Mouse (Mus musculus): ENCODE measurements around the gene Adgrg5. TPM values are rescaled to one million over a fixed set of nuclear protein-coding genes. Genes with fewer than 3 reads are reported as not detected.

Adgrg5 gene
- polyA plus RNA-seq, 1 experiment from 2014 or later: not detected

- H3K9ac ChIP-seq (replicated peaks): no peak overlapping the region
- ATAC-seq (replicated peaks): no peak
- H3K9me3 ChIP-seq: no peaks in the 10 kb centered on the region
- H3K27me3 ChIP-seq: no peaks in the 10 kb centered on the region
- peaks cover 20% of the 10 kb centered on the region for H3K4me1 ChIP-seq
- H3K4me2 ChIP-seq (replicated peaks): no peak overlapping the region
- no peaks in the 10 kb centered on the region for H3K36me3 ChIP-seq
- 62% methylated on average over 7 of the region's 7 CpGs for WGBS
- no peak overlapping the region for H3K27ac ChIP-seq (replicated peaks)
- no peak overlapping the region for H3K4me3 ChIP-seq
Measured at GRCm38 (mm10) chr8:94953624-94954367, 30.3 kb downstream of the Adgrg5 start.

- Histone ChIP-seq H3K9ac (replicated peaks) (no peak overlapping the region), H3K27me3 (no peaks in the 10 kb centered on the region), H3K27ac (replicated peaks) (0 out of 2 replicates have a peak overlapping the region, but pooled peaks have one; percentile 2), H3K4me1 (peaks cover 20% of the 10 kb centered on the region), H3K4me3 (no peak overlapping the region), H3K36me3 (no peaks in the 10 kb centered on the region), H3K4me2 (replicated peaks) (no peak overlapping the region), H3K9me3 (no peaks in the 10 kb centered on the region)
- peak; percentile 73 for ATAC-seq (replicated peaks)
- WGBS: 53% methylated on average over 7 of the region's 7 CpGs
Measured at GRCm38 (mm10) chr8:94954368-94954737, 30.9 kb downstream of the Adgrg5 start.

- H3K27ac ChIP-seq (replicated peaks): 0 out of 2 replicates have a peak overlapping the region, but pooled peaks have one; percentile 2
- peak; percentile 49; the same call in 1 of the 2 replicates for ATAC-seq (replicated peaks)
- H3K4me2 ChIP-seq (replicated peaks): no peak overlapping the region
- H3K9me3 ChIP-seq: no peaks in the 10 kb centered on the region
- no peaks in the 10 kb centered on the region for H3K36me3 ChIP-seq
- H3K4me3 ChIP-seq: no peak overlapping the region
- 45% methylated on average over 9 of the region's 9 CpGs for WGBS
- H3K27me3 ChIP-seq: no peaks in the 10 kb centered on the region
- H3K4me1 ChIP-seq: peaks cover 15% of the 10 kb centered on the region
- H3K9ac ChIP-seq (replicated peaks): no peak overlapping the region
Measured at GRCm38 (mm10) chr8:94954921-94955758, 31.6 kb downstream of the Adgrg5 start.

- 88% methylated on average over 1 of the region's 1 CpGs for WGBS
- Histone ChIP-seq H3K9me3 (no peaks in the 10 kb centered on the region), H3K4me2 (replicated peaks) (no peak overlapping the region), H3K36me3 (no peaks in the 10 kb centered on the region), H3K4me1 (peaks cover 11% of the 10 kb centered on the region), H3K9ac (replicated peaks) (no peak overlapping the region), H3K27ac (replicated peaks) (no peak overlapping the region), H3K4me3 (no peak overlapping the region), H3K27me3 (no peaks in the 10 kb centered on the region)
- no peak for ATAC-seq (replicated peaks)
Measured at GRCm38 (mm10) chr8:94956078-94956574, 32.6 kb downstream of the Adgrg5 start.

GRCm38 (mm10) chr8:94962201-94962600 is 38.7 kb downstream of the Adgrg5 start:
- Histone ChIP-seq H3K9me3 (no peaks in the 10 kb centered on the region), H3K27ac (replicated peaks) (no peak overlapping the region), H3K36me3 (no peaks in the 10 kb centered on the region), H3K27me3 (no peaks in the 10 kb centered on the region), H3K9ac (replicated peaks) (no peak overlapping the region), H3K4me1 (0 out of 2 replicates have a peak, but pooled peaks cover under 1% of the 10 kb centered on the region), H3K4me2 (replicated peaks) (no peak overlapping the region), H3K4me3 (no peak overlapping the region)
- no peak for ATAC-seq (replicated peaks)
- 78% methylated on average over 1 of the region's 1 CpGs for WGBS

GRCm38 (mm10) chr8:94964828-94965227 is 41.3 kb downstream of the Adgrg5 start:
- Histone ChIP-seq H3K4me1 (peaks cover 5% of the 10 kb centered on the region; the same call in 1 of the 2 replicates), H3K4me2 (replicated peaks) (no peak overlapping the region), H3K27ac (replicated peaks) (no peak overlapping the region), H3K36me3 (no peaks in the 10 kb centered on the region), H3K9ac (replicated peaks) (no peak overlapping the region), H3K4me3 (no peak overlapping the region), H3K9me3 (no peaks in the 10 kb centered on the region), H3K27me3 (no peaks in the 10 kb centered on the region)
- no peak for ATAC-seq (replicated peaks)
- WGBS: 81% methylated on average over 10 of the region's 10 CpGs

- 20% methylated on average over 7 of the region's 7 CpGs for WGBS
- no peaks in the 10 kb centered on the region for H3K27me3 ChIP-seq
- ATAC-seq (replicated peaks): no peak
- no peak overlapping the region for H3K9ac ChIP-seq (replicated peaks)
- peaks cover 5% of the 10 kb centered on the region; the same call in 1 of the 2 replicates for H3K4me1 ChIP-seq
- no peaks in the 10 kb centered on the region for H3K36me3 ChIP-seq
- H3K4me2 ChIP-seq (replicated peaks): no peak overlapping the region
- H3K27ac ChIP-seq (replicated peaks): no peak overlapping the region
- H3K4me3 ChIP-seq: no peak overlapping the region
- H3K9me3 ChIP-seq: no peaks in the 10 kb centered on the region
Measured at GRCm38 (mm10) chr8:94966578-94966977, 43.1 kb downstream of the Adgrg5 start.

GRCm38 (mm10) chr8:94967071-94967470 is 43.6 kb downstream of the Adgrg5 start:
- no peak for ATAC-seq (replicated peaks)
- WGBS: 80% methylated on average over 4 of the region's 4 CpGs

GRCm38 (mm10) chr8:94967554-94967953 is 44.1 kb downstream of the Adgrg5 start:
- H3K9ac ChIP-seq (replicated peaks): no peak overlapping the region
- H3K4me3 ChIP-seq: no peak overlapping the region
- no peak overlapping the region for H3K27ac ChIP-seq (replicated peaks)
- peaks cover 5% of the 10 kb centered on the region; the same call in 1 of the 2 replicates for H3K4me1 ChIP-seq
- H3K9me3 ChIP-seq: no peaks in the 10 kb centered on the region
- H3K36me3 ChIP-seq: no peaks in the 10 kb centered on the region
- WGBS: 48% methylated on average over 3 of the region's 3 CpGs
- H3K4me2 ChIP-seq (replicated peaks): no peak overlapping the region
- no peaks in the 10 kb centered on the region for H3K27me3 ChIP-seq
- ATAC-seq (replicated peaks): no peak

More at GRCm38 (mm10) chr8:94967071-94967470, 43.6 kb downstream of the Adgrg5 start:
- Histone ChIP-seq H3K27ac (replicated peaks) (no peak overlapping the region), H3K4me3 (no peak overlapping the region), H3K9me3 (no peaks in the 10 kb centered on the region), H3K36me3 (no peaks in the 10 kb centered on the region), H3K27me3 (no peaks in the 10 kb centered on the region), H3K9ac (replicated peaks) (no peak overlapping the region), H3K4me1 (peaks cover 5% of the 10 kb centered on the region; the same call in 1 of the 2 replicates), H3K4me2 (replicated peaks) (no peak overlapping the region)

- no peak for ATAC-seq (replicated peaks)
- 94% methylated on average over 9 of the region's 9 CpGs for WGBS
- no peak overlapping the region for H3K4me2 ChIP-seq (replicated peaks)
- no peak overlapping the region for H3K9ac ChIP-seq (replicated peaks)
- H3K27me3 ChIP-seq: no peaks in the 10 kb centered on the region
- H3K4me1 ChIP-seq: peaks cover 18% of the 10 kb centered on the region
- no peak overlapping the region for H3K4me3 ChIP-seq
- no peak overlapping the region for H3K27ac ChIP-seq (replicated peaks)
- no peaks in the 10 kb centered on the region for H3K36me3 ChIP-seq
- H3K9me3 ChIP-seq: no peaks in the 10 kb centered on the region
Measured at GRCm38 (mm10) chr8:94973270-94973669, 49.8 kb downstream of the Adgrg5 start.

GRCm38 (mm10) chr8:94973786-94974185 is 50.3 kb downstream of the Adgrg5 start:
- no peak overlapping the region for H3K27ac ChIP-seq (replicated peaks)
- no peaks in the 10 kb centered on the region for H3K36me3 ChIP-seq
- H3K4me1 ChIP-seq: peaks cover 23% of the 10 kb centered on the region
- WGBS: 88% methylated on average over 9 of the region's 9 CpGs
- no peak overlapping the region for H3K4me3 ChIP-seq
- H3K9ac ChIP-seq (replicated peaks): no peak overlapping the region
- ATAC-seq (replicated peaks): no peak
- no peaks in the 10 kb centered on the region for H3K9me3 ChIP-seq
- H3K27me3 ChIP-seq: no peaks in the 10 kb centered on the region
- no peak overlapping the region for H3K4me2 ChIP-seq (replicated peaks)
